Mouse (Mus musculus): ENCODE measurements around the gene Agpat3. TPM values are rescaled to one million over a fixed set of nuclear protein-coding genes. Genes with fewer than 3 reads are reported as not detected.

Gene Agpat3
- polyA plus RNA-seq, 1 experiment from 2014 or later = 277 TPM

DNA sequence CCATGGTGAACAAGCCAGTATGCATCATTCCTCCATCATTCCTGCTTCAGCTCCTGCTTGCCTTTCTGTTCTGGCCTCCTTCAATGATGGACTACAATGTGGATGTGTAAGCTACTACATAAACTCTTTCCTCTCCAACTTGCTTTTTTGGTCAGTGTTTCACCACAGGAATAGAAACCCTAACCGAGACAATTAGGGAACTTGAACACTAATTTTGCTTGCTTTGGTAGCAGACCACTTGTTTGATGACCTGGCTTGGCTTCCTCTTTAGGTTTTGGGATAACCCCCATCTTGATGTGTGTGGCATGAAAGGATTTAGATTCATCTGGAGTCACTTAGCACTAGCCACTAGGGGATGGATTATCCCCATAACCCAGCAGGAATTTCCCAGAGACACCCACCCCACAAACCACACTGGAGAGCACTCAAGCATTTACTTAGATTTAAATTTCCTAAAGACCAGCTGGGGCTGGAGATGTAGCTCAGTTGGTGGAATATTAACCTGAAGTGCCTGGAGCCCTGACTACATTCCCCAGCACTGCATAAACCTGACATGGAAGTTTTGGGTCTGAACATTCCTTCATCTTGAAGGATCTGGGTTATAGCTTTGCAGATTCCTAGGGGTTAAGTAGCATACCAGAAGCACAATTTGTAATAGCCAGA is 3.8 kb upstream of the Agpat3 start:
- WGBS = 68% methylated on average over 1 of the region's 1 CpGs
- no peak overlapping the region for H3K27ac ChIP-seq (ENCODE audit: low read depth, low read length)
- TF ChIP-seq CTCF (IDR thresholded peaks at IDR 0.05; ENCODE audit: low read depth) = no peak
- H3K36me3 ChIP-seq (ENCODE audit: control insufficient read depth, insufficient read depth) = no peaks in the 10 kb centered on the region
- H3K27me3 ChIP-seq (replicated peaks; ENCODE audit: control insufficient read depth, insufficient read depth, low read length) = peaks cover 3% of the 10 kb centered on the region; the same call in 1 of the 2 replicates
- no peak overlapping the region for H3K4me2 ChIP-seq (replicated peaks; ENCODE audit: low read depth)
- ATAC-seq = no peak
- no peaks in the 10 kb centered on the region for H3K9me3 ChIP-seq (ENCODE audit: control insufficient read depth)
- H3K4me1 ChIP-seq (replicated peaks; ENCODE audit: control insufficient read depth, insufficient read depth, low read length) = no peaks in the 10 kb centered on the region
- no peak overlapping the region for H3K9ac ChIP-seq (ENCODE audit: low read depth, low read length)
- no peak overlapping the region for H3K4me3 ChIP-seq (ENCODE audit: low read depth, low read length)

- Histone ChIP-seq H3K4me2 (replicated peaks; ENCODE audit: low read depth) (no peak overlapping the region), H3K9me3 (ENCODE audit: control insufficient read depth) (no peaks in the 10 kb centered on the region), H3K36me3 (ENCODE audit: control insufficient read depth, insufficient read depth) (no peaks in the 10 kb centered on the region; the same call in 1 of the 2 replicates), H3K27me3 (replicated peaks; ENCODE audit: control insufficient read depth, insufficient read depth, low read length) (0 out of 2 replicates have a peak, but pooled peaks cover 3% of the 10 kb centered on the region), H3K27ac (ENCODE audit: low read depth, low read length) (no peak overlapping the region), H3K4me3 (ENCODE audit: low read depth, low read length) (no peak overlapping the region), H3K4me1 (replicated peaks; ENCODE audit: control insufficient read depth, insufficient read depth, low read length) (0 out of 2 replicates have a peak, but pooled peaks cover 4% of the 10 kb centered on the region), H3K9ac (ENCODE audit: low read depth, low read length) (no peak overlapping the region)
- no peak for TF ChIP-seq CTCF (IDR thresholded peaks at IDR 0.05; ENCODE audit: low read depth)
- 86% methylated on average over 4 of the region's 4 CpGs for WGBS
- ATAC-seq = no peak
Measured at GRCm38 (mm10) chr10:78353196-78353595, 907 bp upstream of the Agpat3 start.

- Histone ChIP-seq H3K9me3 (ENCODE audit: control insufficient read depth) (no peaks in the 10 kb centered on the region), H3K4me3 (ENCODE audit: low read depth, low read length) (peak overlapping the region; percentile 78), H3K4me1 (replicated peaks; ENCODE audit: control insufficient read depth, insufficient read depth, low read length) (0 out of 2 replicates have a peak, but pooled peaks cover 4% of the 10 kb centered on the region), H3K27ac (ENCODE audit: low read depth, low read length) (peak overlapping the region; percentile 96), H3K27me3 (replicated peaks; ENCODE audit: control insufficient read depth, insufficient read depth, low read length) (0 out of 2 replicates have a peak, but pooled peaks cover 3% of the 10 kb centered on the region), H3K9ac (ENCODE audit: low read depth, low read length) (peak overlapping the region; percentile 98), H3K36me3 (ENCODE audit: control insufficient read depth, insufficient read depth) (no peaks in the 10 kb centered on the region; the same call in 1 of the 2 replicates), H3K4me2 (replicated peaks; ENCODE audit: low read depth) (peak overlapping the region; percentile 90)
- TF ChIP-seq CTCF (IDR thresholded peaks at IDR 0.05; ENCODE audit: low read depth) = no peak
- ATAC-seq = no peak
- WGBS = 38% methylated on average over 8 of the region's 8 CpGs
Measured at GRCm38 (mm10) chr10:78352666-78353030, 359 bp upstream of the Agpat3 start.

- peak; percentile 15 for ATAC-seq
- Histone ChIP-seq H3K27ac (ENCODE audit: low read depth, low read length) (peak overlapping the region; percentile 96), H3K9ac (ENCODE audit: low read depth, low read length) (peak overlapping the region; percentile 98), H3K36me3 (ENCODE audit: control insufficient read depth, insufficient read depth) (no peaks in the 10 kb centered on the region; the same call in 1 of the 2 replicates), H3K4me2 (replicated peaks; ENCODE audit: low read depth) (peak overlapping the region; percentile 90), H3K4me1 (replicated peaks; ENCODE audit: control insufficient read depth, insufficient read depth, low read length) (0 out of 2 replicates have a peak, but pooled peaks cover 4% of the 10 kb centered on the region), H3K9me3 (ENCODE audit: control insufficient read depth) (no peaks in the 10 kb centered on the region), H3K4me3 (ENCODE audit: low read depth, low read length) (peak overlapping the region; percentile 78), H3K27me3 (replicated peaks; ENCODE audit: control insufficient read depth, insufficient read depth, low read length) (0 out of 2 replicates have a peak, but pooled peaks cover 3% of the 10 kb centered on the region)
- no peak for TF ChIP-seq CTCF (IDR thresholded peaks at IDR 0.05; ENCODE audit: low read depth)
- under 1% methylated on average over 13 of the region's 13 CpGs for WGBS
Measured at GRCm38 (mm10) chr10:78351564-78351886, 764 bp downstream of the Agpat3 start.

DNA sequence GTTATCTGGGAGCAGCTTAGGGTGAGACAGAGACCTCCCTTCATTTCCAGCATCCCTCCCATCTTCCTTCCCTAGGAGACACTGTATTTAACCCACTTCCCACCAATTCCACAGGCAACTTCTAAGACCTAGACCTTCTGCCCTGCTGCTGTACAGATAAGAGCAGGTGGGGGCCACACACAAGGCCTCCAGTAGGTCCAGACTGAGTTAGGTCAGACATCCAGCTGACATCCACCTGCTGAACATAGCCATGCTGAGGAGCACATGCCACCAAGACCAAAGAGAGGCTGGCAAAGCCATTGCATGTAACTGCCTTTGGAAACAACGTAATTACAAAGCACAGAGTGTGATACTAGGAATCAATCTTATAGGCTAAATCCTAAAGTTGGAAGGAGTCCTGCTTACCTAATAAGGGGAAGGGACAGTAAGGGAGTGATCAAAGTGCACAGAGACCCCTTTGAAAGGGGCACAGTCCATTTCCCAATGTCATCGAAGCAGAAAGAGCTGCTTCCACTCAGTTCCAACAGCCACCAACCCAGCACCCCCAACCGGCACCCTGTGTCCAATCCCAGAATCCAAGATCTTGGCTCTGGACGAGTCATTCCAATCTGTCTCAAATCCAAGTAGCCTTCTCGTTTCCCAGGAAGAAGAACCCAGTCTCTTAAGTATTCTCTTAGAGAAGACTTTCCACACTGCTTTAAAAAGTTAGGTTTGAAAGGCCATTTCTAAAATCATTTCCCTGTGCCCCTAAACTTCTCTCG is 1.3 kb downstream of the Agpat3 start:
- TF ChIP-seq CTCF (IDR thresholded peaks at IDR 0.05; ENCODE audit: low read depth) = no peak
- ATAC-seq = no peak
- 15% methylated on average over 6 of the region's 6 CpGs for WGBS
- Histone ChIP-seq H3K4me2 (replicated peaks; ENCODE audit: low read depth) (peak overlapping the region; percentile 90), H3K9ac (ENCODE audit: low read depth, low read length) (peak overlapping the region; percentile 98), H3K27me3 (replicated peaks; ENCODE audit: control insufficient read depth, insufficient read depth, low read length) (0 out of 2 replicates have a peak, but pooled peaks cover 3% of the 10 kb centered on the region), H3K9me3 (ENCODE audit: control insufficient read depth) (no peaks in the 10 kb centered on the region), H3K4me1 (replicated peaks; ENCODE audit: control insufficient read depth, insufficient read depth, low read length) (0 out of 2 replicates have a peak, but pooled peaks cover 4% of the 10 kb centered on the region), H3K27ac (ENCODE audit: low read depth, low read length) (peak overlapping the region; percentile 96), H3K4me3 (ENCODE audit: low read depth, low read length) (peak overlapping the region; percentile 78), H3K36me3 (ENCODE audit: control insufficient read depth, insufficient read depth) (no peaks in the 10 kb centered on the region; the same call in 1 of the 2 replicates)

Measured in intestine, postnatal 0 days (tissue).